Mouse (Mus musculus): ENCODE data around the gene Esr1.

DNA sequence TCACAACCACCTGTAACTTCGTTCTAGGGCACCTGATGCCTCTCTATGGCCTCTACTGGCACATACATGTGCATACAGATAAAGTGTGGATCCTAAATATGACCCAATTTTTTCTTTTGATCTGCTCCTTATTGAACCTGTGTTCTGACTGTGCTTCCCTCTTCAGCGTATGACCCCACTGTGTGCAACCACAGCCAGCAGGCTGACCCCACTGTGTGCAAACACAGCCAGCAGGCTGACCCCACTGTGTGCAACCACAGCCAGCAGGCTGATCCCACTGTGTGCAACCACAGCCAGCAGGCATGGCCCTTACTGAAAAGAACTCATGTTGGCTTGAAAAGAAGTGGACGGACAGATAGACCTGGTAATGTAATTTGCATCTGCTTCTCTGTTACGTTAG is 8.9 kb upstream of the Esr1 start:
- no peak for TF ChIP-seq POLR2A (IDR thresholded peaks at IDR 0.05; ENCODE audit: borderline replicate concordance, extremely low read depth, low read depth, low read length)
- no peak for TF ChIP-seq CTCF (IDR thresholded peaks at IDR 0.05; ENCODE audit: insufficient read depth, low read length)
